Mouse (Mus musculus) G1E (cell line): ENCODE measurements around the gene Myo16.

Experiments used
- CTCF ChIP-seq: IDR thresholded peaks from 2 replicates; pipeline ENCODE4 v1.5.1; 2012; ENCODE audit warnings: low read depth, low read length, inconsistent platforms, mixed read lengths
- GATA1 ChIP-seq: IDR thresholded peaks from 2 replicates; pipeline ENCODE4 v1.6.1; 2012; ENCODE audit warnings: borderline replicate concordance, low read length, inconsistent platforms, mixed read lengths

DNA sequence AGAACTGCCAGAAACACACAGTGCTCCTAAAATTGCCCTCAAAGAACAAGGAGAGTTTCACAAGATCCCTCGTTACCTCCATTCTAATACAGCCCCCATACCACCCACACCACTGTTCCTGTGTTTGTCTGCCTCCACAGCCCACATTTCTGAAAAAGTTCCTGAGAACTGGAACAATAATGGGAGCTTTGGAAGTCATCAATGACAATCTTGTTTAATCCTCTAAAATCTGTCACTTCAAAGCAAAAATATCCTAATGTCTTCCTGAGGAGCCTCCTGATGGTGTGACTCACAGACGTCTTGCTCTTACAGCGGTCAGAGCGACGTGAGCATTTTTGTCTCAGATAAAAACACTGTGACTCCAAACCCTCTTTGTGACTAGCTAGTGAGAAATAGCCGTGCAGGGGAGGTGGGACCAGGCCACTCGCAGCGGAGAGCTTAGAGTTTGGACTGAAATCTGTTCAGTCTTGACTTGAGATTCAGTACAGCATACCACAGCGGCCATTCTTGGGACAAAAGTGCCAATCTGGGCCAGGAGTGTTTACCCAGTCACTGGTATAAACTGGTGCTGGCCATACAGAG, 394.4 kb downstream of the Myo16 start:
- TF ChIP-seq CTCF (no peak), GATA1 (no peak)
